Comparison of ENCODE assay signal across 16 mouse cellular contexts in the genomic region with DNA sequence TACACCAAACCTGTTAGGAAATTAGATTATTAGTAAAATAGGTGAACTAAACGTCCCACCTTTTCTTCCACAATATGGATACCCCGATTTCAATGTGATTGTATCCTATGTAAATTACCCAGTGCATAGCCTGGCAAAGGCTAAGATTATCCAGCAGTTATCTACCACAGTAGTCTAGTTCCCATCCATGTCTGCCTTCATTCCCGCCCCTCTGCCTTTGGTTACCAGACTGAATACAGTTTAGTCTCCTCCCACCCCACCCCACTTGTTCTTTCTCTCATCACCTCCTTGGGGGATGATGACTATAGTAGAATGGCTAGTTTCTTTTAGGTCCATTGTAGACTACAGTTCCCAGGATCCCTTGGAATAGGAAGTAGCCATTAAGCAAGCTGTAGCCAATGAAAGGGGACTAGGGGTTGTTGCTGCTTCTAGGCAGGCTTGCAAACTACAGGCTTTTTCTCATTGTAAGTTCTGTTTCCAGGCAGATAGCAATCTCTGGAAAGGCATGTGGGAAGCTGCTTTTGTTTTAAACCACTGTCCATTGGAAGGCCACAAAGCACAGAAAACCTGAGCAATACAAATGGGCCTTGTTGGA. TPM values are rescaled to one million over a fixed set of nuclear protein-coding genes. Genes with fewer than 3 reads are reported as not detected.
DNase-seq lines count a peak whose midpoint lies in the region; ATAC-seq lines count a peak whose summit lies in the region.
"Had no signal": no experiment of that assay in that cellular context is flagged by ENCODE, and none has a peak within 500 bp of the region (broad histone marks: within the 10 kb centered on the region; RNA-seq: fewer than 3 reads in every experiment).

No protein-coding gene starts in this region.

- DNase-seq in heart, embryonic 10.5 days (ENCODE audit: low spot score) = peak; percentile 19
- no peak for DNase-seq in heart, adult 18-20 months
- DNase-seq in hindbrain, embryonic 14.5 days (ENCODE audit: low spot score) = peak; percentile 61
- no peak for DNase-seq in layer of hippocampus, adult 9-11 months
- DNase-seq in kidney, postnatal 14 days = no peak
- no peak for DNase-seq in left cerebral cortex, postnatal 10 days (ENCODE audit: extremely low spot score in 1 of 2, low spot score in 2 of 2)
- DNase-seq: B cell, adult 2 months; cerebellum, adult 18-20 months; heart, postnatal 4 days; kidney, adult 2 months; liver, postnatal 0 days; lung, postnatal 4 days had no signal

- intact Hi-C loops in left cerebral cortex, postnatal 10 days (cut with DNase I) = no loop called here

- no peak overlapping the region for H3K4me3 ChIP-seq in heart, embryonic 10.5 days
- H3K4me3 ChIP-seq in forebrain, embryonic 12.5 days (replicated peaks) = no peak overlapping the region
- H3K4me3 ChIP-seq in hindbrain, embryonic 14.5 days (replicated peaks; ENCODE audit: low read length) = no peak overlapping the region
- no peak overlapping the region for H3K4me3 ChIP-seq in neural tube, embryonic 12.5 days
- H3K4me3 ChIP-seq: left cerebral cortex, adult 2 months had no signal

- ATAC-seq in forebrain, embryonic 12.5 days (ENCODE audit: low FRiP score) = peak; percentile 49; the same call in 1 of the 2 replicates
- ATAC-seq in hindbrain, embryonic 14.5 days (ENCODE audit: low FRiP score) = peak; percentile 88
- ATAC-seq in neural tube, embryonic 12.5 days (ENCODE audit: low FRiP score, low read depth) = peak; percentile 52
- ATAC-seq: liver, postnatal 0 days had no signal

- no peak overlapping the region for H3K27ac ChIP-seq in heart, embryonic 10.5 days
- H3K27ac ChIP-seq in forebrain, embryonic 12.5 days = no peak overlapping the region
- peak overlapping the region; percentile 57 for H3K27ac ChIP-seq in hindbrain, embryonic 14.5 days
- no peak overlapping the region for H3K27ac ChIP-seq in neural tube, embryonic 12.5 days
- H3K27ac ChIP-seq: left cerebral cortex, adult 2 months had no signal

- H3K27me3 ChIP-seq in heart, embryonic 10.5 days (ENCODE audit: insufficient read depth, poor library complexity, severe bottlenecking) = no peaks in the 10 kb centered on the region
- no peaks in the 10 kb centered on the region for H3K27me3 ChIP-seq in forebrain, embryonic 12.5 days
- H3K27me3 ChIP-seq in hindbrain, embryonic 14.5 days (ENCODE audit: control insufficient read depth, insufficient read depth, low read length) = no peaks in the 10 kb centered on the region
- H3K27me3 ChIP-seq in neural tube, embryonic 12.5 days (replicated peaks) = no peaks in the 10 kb centered on the region

- no peaks in the 10 kb centered on the region for H3K9me3 ChIP-seq in heart, embryonic 10.5 days
- no peaks in the 10 kb centered on the region for H3K9me3 ChIP-seq in forebrain, embryonic 12.5 days
- H3K9me3 ChIP-seq in hindbrain, embryonic 14.5 days (ENCODE audit: control insufficient read depth, low read length) = no peaks in the 10 kb centered on the region
- H3K9me3 ChIP-seq in neural tube, embryonic 12.5 days = no peaks in the 10 kb centered on the region

- H3K9ac ChIP-seq in forebrain, embryonic 12.5 days = no peak overlapping the region
- H3K9ac ChIP-seq in hindbrain, embryonic 14.5 days = no peak overlapping the region
- no peak overlapping the region for H3K9ac ChIP-seq in neural tube, embryonic 12.5 days
- H3K9ac ChIP-seq: liver, postnatal 0 days had no signal

- no peaks in the 10 kb centered on the region for H3K36me3 ChIP-seq in heart, embryonic 10.5 days
- H3K36me3 ChIP-seq in forebrain, embryonic 12.5 days (replicated peaks) = no peaks in the 10 kb centered on the region
- no peaks in the 10 kb centered on the region for H3K36me3 ChIP-seq in hindbrain, embryonic 14.5 days (replicated peaks; ENCODE audit: control insufficient read depth, insufficient read depth)
- no peaks in the 10 kb centered on the region for H3K36me3 ChIP-seq in neural tube, embryonic 12.5 days

- WGBS in heart, embryonic 10.5 days = 58% methylated on average over 3 of the region's 3 CpGs
- 63% methylated on average over 3 of the region's 3 CpGs for WGBS in forebrain, embryonic 12.5 days
- 70% methylated on average over 3 of the region's 3 CpGs for WGBS in hindbrain, embryonic 14.5 days
- WGBS in neural tube, embryonic 12.5 days = 73% methylated on average over 3 of the region's 3 CpGs

- no peaks in the 10 kb centered on the region for H3K4me1 ChIP-seq in heart, embryonic 10.5 days
- peaks cover 7% of the 10 kb centered on the region for H3K4me1 ChIP-seq in forebrain, embryonic 12.5 days
- peaks cover 4% of the 10 kb centered on the region; the same call in 1 of the 2 replicates for H3K4me1 ChIP-seq in hindbrain, embryonic 14.5 days (replicated peaks; ENCODE audit: control insufficient read depth, insufficient read depth, low read length)
- 0 out of 2 replicates have a peak, but pooled peaks cover 3% of the 10 kb centered on the region for H3K4me1 ChIP-seq in neural tube, embryonic 12.5 days

- no peak overlapping the region for H3K4me2 ChIP-seq in forebrain, embryonic 12.5 days
- H3K4me2 ChIP-seq in hindbrain, embryonic 14.5 days (replicated peaks) = no peak overlapping the region
- no peak overlapping the region for H3K4me2 ChIP-seq in neural tube, embryonic 12.5 days (replicated peaks)
- H3K4me2 ChIP-seq: heart, embryonic 11.5 days had no signal

RNA-seq across cellular contexts. Expression of a gene that starts 27.7 kb away (rescaled TPM):
- 0.03 TPM in 1 of 2 replicates, not detected in the other for polyA plus RNA-seq in heart, embryonic 10.5 days (2016; fragmentation: Nextera tagmentation; extraction: Ambion mirVana)
- total RNA-seq in heart, adult 18-20 months (2021) = under 1 TPM; 0.41 to 0.62 TPM
- 2.4 TPM in 2 replicates for polyA plus RNA-seq in forebrain, embryonic 12.5 days (2016; fragmentation: Nextera tagmentation; extraction: Ambion mirVana)
- polyA plus RNA-seq in hindbrain, embryonic 14.5 days (2014; fragmentation: Nextera tagmentation; extraction: Ambion mirVana) = 17.3 and 19.7 TPM in 2 replicates
- 7.8 and 7.9 TPM in 2 replicates for polyA plus RNA-seq in neural tube, embryonic 12.5 days (2016; fragmentation: Nextera tagmentation; extraction: Ambion mirVana)
- 10 to 100 TPM; 47.8 to 49.0 TPM for total RNA-seq in left cerebral cortex, postnatal 10 days (2021)
- polyA plus RNA-seq: liver, postnatal 0 days had no signal

Comparison
In these comparisons a context has a peak if more than half of its experiments do, and no peak if none do; other contexts are left out.
1. DNase-seq: peak in heart, embryonic 10.5 days (single experiment) and hindbrain, embryonic 14.5 days (single experiment); none in heart, adult 18-20 months (0 of 2), layer of hippocampus, adult 9-11 months (single experiment), kidney, postnatal 14 days (single experiment) and left cerebral cortex, postnatal 10 days (0 of 2).
2. Peak in every context shown above with its lines, with median percentiles within 50 percentile points of each other: ATAC-seq.